Mouse (Mus musculus) CD4-positive, CD25-positive, alpha-beta regulatory T cell, adult 2 months (primary cell): ENCODE results near the gene Nectin1.

Experiments used
- DNase-seq: peaks from one replicate; pipeline ENCODE4 v3.0.0-alpha.2; 2012; ENCODE audit warnings: low read depth, low spot score

The Nectin1 gene

GRCm38 (mm10) chr9:43801911-43802310 lies 58.1 kb downstream of the Nectin1 start:
- DNase-seq, result peak; percentile 45

DNA sequence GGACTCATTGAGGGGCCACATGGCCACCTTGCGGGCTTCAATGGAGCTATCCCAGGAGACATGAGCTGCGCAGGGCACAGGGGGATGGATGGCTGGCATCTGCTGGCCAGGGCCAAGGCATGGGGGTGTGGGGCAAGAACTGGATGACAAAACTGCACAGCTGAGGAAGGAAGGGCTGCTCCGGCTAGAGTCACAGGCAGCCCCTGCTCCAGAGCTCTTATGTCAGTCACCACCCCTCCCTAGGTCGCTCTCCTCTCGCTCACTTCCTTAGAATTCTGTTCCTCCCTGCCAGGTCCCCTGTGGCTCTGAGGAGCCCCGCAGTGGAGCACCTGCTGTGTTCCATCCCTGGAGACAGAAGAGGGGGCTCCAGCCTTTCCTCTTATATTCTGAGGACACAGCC lies 63.8 kb downstream of the Nectin1 start:
- DNase-seq, result no peak

DNA sequence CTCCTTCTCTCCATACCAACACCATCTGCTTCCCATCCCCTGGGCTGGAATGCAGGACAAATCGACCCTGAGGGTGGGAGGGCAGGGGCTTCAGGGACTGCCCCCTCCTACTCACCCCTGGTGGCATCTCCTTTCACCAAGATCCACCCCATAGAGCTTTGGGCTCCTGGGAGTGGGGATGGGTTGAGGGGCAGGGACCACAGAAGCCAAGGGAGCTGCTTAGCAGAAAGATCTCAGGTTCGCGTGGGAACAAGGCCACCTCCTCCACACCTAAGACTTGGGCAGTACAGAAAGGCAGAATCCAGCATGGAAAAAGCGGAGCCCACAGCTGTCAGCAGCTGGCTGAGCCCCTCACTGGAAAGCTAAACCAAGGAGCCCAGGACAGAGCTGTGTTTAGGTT lies 64.3 kb downstream of the Nectin1 start:
- DNase-seq, result no peak

DNA sequence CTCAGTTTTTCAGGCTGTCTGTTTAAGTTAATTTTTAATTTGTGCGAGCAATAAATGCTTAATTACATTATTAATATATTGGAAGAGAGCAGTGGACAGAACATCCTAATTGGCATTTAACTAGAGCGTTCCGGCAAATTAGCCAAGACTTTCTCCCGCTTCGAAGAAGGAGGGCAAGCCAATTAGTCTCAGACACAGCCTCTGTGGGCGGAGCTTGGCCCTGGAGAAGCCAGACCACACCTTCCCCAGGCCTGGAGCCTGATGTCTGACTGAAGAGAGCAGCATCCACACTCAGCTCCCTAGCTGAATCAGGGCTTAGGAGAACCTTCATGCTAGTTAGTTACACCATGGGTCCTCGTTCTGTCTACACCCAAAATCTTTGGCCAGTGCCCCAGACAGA lies 64.8 kb downstream of the Nectin1 start:
- DNase-seq, result no peak

DNA sequence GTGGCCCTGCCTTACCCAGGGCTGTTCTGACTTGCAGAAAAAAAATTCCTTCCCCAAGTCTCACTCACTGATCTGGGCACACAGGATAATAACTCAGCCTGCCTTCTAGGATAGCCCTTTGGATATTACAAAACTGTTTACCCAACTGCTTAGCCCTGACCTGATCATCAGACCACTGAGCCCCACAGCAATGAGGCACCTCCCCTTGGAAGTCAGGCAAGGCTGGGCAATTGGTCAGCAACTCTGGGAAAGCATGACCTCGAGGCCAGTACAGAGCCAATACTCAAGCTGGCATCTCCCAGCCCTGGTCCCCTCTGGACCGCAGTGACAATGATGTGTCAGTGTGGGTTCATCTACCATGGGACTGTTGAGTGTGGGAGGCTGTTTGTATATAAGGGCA lies 69.4 kb downstream of the Nectin1 start:
- DNase-seq, result no peak

DNA sequence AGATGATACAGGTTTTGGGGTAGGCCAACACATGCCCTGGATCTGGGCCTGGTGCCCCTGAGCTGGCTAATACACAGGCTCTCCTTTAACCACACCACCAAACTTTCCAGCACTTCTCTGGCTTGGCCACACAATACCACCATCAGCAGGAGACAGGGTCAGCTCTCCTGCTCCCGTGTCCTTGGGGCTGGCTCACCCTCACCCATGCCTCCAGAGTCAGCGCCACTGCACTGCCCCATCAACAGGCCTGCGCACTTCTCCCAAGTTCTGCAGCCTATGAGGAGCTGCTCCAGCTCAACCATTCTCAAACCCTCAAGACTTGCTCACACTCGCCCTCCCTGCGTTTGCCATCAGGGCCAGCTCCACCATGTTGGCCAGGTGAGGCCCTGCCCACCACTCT lies 78.4 kb downstream of the Nectin1 start:
- DNase-seq, result no peak

- no peak for DNase-seq
These were observed 81.4 kb downstream of the Nectin1 start for GRCm38 (mm10) chr9:43825178-43825577.

GRCm38 (mm10) chr9:43826558-43827253 lies 82.9 kb downstream of the Nectin1 start:
- DNase-seq, result no peak

DNA sequence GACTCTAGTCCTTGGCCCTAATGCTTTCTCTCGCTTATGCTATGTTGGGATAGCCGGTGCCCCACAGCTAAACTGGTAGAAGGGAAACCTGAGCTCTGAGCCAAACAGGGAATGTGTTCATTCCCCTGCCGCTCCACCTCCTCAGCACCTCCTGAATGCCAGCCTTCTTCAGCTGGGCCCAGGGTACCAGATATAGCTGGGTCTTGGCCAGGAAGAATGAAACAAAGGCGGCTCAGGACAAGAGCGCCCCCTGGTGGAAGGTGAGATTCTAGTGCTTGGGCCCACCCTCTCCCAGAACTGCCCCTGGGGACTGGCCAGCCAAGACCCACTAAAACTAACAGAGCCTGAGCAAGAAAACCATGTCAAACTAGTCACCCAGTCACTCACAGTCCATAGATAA lies 83.8 kb downstream of the Nectin1 start:
- DNase-seq, result peak; percentile 67

DNA sequence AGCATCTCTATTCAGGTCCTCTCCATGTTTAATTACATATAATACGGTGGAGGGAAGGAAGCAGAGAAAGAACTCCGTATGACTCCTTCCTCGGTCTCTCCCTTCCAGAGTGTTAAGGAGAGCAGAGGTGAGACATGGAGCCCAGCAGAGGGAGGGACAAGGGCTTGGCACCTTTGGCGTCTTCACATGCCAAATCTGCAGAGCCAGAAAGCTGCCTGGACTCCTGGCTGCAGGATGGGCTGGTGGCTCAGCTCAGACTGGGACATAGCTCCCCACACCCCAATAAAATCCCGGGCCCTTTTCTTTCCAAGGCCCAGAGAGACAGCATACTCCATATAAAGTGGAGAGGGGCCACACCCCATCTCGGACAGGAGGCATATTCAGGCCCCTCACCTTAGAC lies 85.2 kb downstream of the Nectin1 start:
- DNase-seq, result no peak

DNA sequence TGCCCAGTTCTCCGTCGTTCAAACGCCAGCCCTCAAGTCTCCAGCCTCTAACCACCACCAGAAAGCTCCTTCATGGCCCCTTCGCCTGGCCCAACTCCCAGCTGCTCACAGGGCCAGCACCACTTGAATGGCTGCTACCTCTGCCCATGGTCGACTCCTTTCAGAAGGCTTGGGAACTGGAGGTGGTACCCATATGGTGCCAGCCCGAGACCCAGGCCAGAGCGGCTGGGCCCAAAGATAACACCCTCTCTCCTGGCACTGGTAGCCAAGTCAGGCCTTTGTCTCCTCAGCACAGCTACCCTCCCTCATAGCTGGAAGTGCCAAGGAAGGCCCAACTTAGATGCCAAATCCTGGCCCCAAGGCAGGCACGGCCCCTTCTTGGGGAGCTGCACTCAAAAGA lies 89.4 kb downstream of the Nectin1 start:
- DNase-seq, result no peak

- DNase-seq, result no peak
These were observed 90.5 kb downstream of the Nectin1 start for GRCm38 (mm10) chr9:43834283-43834682.

DNA sequence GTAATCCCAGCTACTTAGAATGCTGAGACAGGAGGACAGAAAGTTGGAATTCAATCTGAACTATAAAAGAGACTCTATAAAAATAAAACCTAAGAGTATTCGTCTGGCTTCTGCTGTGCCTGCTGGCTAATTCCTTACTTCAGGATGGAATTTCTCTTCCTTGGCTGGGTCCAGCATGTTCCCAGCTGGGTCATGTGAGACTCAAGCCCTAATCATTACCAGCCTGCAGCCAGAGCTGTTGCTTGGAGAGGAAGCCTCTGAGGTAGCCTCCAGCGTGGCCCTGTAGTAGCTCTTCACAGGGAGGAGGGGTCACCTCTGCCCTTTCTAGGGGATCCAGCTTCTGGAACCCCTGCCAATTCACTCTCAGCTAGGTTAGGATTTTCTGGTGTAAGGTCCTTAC lies 94.8 kb downstream of the Nectin1 start:
- DNase-seq, result no peak

GRCm38 (mm10) chr9:43842921-43843577 lies 99.3 kb downstream of the Nectin1 start:
- DNase-seq, result no peak

DNA sequence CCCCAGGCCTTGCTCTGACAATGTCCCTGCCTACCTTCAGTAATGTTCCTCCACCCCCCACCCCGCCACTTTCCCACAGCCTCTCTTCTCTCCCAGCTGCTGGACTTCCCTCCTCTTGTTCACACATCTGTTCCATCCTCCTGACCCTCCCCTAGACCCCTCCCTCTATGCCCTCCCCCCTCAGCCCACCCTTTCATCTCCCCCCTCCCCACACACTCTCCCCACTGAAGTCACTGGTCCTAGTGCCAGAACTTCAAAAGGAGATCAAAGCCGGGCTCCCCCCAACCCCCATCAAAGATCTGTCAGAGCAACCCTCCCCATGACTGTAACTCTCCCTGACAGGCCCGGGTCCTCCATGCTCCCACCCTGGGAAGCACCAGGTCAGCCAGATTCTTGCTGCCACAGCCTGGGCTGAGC lies 99.9 kb downstream of the Nectin1 start:
- DNase-seq, result no peak

DNA sequence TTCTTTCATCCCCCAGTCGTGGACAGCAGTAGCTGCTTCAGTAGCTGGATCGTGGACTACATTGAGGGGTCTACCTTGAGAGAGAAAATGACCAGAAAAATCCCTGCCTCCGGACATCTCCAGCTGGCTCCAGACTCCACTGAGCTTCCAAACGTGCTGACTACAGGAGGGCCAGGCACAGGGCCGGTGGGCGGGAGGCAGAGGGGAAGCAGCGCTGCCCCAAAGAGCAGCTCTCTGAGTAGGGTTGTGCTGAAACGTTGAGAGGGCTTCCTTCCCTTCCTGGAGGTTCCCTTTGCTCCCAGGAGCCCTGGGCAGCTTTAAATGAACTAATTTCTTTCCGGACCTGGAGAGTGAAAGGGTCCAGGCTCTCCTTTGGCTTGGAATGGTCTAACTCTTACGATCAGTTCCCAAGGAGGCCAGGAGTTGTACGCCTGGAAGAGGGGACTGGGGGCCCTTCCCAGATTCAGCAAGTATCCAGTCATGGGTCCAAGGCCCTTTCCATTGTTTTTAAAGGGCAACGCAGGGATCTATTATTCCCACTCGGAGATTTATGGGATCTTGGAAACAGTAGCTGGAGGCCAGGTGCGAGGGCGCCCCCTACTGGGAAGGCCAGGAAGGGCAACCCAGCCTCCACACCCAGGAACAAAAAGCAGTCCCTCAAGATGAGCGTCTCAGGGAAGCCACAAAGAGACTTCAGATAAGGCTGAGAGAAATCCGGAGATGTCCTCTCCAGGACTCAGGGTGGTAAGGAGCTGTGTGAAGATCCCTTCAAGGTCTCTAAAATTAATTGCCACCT lies 102.1 kb downstream of the Nectin1 start:
- peak; percentile 29 for DNase-seq

DNA sequence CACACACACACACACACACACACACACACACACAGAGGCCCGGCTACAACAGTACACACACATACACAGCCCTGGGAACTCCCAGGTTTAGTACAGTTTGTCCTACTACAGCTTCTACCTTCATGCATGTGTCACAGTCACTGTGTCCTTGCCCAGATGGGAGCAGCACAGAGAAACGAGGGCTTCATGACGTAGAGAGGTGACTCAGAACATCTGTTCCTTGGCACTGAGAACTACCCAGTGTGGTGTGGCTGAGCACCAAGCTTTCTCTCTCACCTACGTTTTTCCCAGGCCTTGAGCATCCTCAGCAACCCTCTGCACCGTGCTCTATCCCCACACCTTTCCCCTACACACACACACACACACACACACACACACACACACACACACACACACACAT lies 104.1 kb downstream of the Nectin1 start:
- DNase-seq, result no peak

DNA sequence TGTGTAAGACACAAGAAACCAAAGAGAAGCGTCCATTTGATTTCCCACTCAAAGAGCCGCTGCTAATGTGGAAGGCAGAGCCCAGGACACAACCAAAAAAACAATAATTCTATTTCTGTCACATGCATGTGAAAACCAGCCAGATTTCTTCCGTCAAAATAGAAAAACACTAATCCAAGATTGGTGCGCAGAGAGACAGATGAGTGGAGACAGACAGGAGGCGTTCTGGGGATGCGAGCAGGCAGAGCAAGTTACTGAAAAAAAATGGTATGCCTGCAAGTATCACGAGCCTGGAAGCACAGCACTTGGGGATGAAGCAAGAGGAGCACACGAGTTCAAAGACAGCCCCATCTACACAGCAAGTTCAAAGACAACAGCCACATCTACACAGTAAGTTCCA lies 106.5 kb downstream of the Nectin1 start:
- no peak for DNase-seq

GRCm38 (mm10) chr9:43851154-43851553 lies 107.4 kb downstream of the Nectin1 start:
- DNase-seq, result no peak

- DNase-seq, result no peak
These were observed 112.1 kb downstream of the Nectin1 start for GRCm38 (mm10) chr9:43855887-43856286.
